Mouse (Mus musculus) spleen, postnatal 4 days (tissue): Measurements from ENCODE around the gene Metap2.
"Not testable (repeated sequence)": the region's sequence is repeated elsewhere in the genome, so short reads cannot be mapped to it uniquely, and the experiment has no call there.

ENCODE experiments used
- DNase-seq, 2 experiments: peaks; one replicate each; pipeline ENCODE4 v3.0.0; 2022; ENCODE audit warnings: low spot score in 2 of 2

Metap2 gene

DNA sequence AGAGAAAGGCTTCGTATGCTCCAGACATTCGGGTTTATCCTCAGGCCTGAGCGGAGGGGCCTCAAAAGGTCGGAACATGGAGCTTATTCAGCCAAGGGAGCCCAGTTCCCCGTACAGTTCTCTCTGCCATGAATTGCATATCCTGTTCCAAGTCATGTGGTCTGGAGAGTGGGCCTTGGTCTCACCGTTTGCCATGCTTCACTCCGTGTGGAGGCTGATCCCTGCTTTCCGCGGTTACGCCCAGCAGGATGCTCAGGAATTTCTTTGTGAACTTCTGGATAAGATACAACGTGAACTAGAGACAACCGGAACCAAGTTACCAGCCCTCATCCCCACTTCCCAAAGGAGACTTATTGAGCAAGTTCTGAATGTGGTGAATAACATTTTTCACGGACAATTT lies 50.2 kb downstream of the Metap2 start:
- DNase-seq = no peak

DNA sequence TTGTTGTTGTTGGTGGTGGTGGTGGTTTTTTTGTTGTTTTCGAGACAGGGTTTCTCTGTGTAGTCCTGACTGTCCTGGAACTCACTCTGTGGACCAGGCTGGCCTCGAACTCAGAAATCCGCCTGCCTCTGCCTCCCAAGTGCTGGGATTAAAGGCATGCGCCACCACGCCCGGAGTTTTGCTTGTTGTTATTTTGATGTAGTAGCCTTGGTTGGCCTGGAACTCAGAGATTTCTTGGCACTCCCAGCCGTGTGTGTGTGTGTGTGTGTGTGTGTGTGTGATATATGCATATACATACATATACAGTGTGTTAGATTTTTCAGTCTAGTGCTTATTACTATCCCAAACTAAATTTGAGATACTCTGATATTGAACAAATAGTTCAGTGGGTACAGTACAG lies 61.8 kb downstream of the Metap2 start:
- not testable (repeated sequence) for DNase-seq

GRCm38 (mm10) chr10:93834394-93834745 lies 62.5 kb downstream of the Metap2 start:
- DNase-seq = no peak

- peak; percentile 84 to 90 for DNase-seq
Measured at GRCm38 (mm10) chr10:93833699-93834393, 63.0 kb downstream of the Metap2 start.

GRCm38 (mm10) chr10:93833370-93833698 lies 63.6 kb downstream of the Metap2 start:
- no peak for DNase-seq

DNA sequence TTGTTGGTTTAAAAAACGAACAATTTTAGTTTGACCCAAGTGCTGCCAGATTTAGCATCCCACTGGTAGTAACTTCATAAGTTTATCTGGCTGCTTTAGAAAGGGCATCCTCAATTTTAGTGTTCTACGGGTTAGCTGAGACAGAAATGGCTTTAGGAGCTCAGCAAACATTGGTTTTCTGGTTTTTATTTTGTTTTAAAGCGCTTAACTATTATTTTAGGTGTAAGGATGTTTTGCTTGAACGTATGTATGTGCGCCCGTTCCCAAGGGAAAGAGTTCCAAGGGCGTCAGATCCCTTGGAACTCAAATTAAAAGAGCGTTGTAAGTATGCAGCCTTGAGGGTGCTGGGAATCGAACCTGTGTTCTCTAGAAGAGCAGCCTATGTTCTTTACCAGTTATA lies 64.1 kb downstream of the Metap2 start:
- DNase-seq = no peak

DNA sequence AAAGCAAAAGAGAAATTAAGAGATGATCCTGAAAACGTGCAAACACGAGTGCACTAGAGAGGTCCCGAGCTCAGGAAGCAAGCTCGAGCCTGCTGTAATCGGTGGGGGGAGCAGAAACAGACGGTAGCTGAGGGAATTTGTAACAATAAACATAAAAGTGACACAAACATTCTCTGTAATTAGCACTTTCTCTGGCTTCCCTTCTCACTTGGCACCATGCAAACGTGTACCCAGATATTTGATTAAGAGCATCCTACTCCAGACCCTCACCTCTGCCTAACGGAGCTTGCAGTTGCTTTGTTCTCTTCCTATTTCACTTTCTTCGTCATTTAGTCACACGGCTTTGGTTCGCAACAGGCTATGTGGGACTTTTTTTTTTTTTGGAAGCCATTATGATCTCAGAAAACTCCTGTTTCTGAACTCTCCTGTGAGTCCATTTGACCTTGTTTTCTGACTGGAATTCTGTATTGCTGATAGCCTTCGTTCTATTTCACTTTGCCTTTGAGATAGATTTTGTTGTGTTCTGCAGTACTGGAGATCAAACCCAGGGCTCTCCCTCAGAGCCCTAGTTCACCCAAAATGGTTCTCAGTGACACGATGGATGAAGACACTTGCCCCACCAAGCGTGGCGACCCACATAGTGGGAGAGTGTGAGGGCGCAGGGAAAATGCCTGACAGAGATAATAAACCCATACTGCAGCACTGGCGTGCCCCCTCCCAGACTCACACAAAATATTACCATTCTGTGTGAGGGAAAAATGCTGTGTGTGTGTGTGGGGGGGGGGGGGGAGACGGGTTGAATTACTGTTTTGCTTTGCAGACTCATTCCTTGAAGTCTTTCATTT lies 64.9 kb downstream of the Metap2 start:
- no peak for DNase-seq

DNA sequence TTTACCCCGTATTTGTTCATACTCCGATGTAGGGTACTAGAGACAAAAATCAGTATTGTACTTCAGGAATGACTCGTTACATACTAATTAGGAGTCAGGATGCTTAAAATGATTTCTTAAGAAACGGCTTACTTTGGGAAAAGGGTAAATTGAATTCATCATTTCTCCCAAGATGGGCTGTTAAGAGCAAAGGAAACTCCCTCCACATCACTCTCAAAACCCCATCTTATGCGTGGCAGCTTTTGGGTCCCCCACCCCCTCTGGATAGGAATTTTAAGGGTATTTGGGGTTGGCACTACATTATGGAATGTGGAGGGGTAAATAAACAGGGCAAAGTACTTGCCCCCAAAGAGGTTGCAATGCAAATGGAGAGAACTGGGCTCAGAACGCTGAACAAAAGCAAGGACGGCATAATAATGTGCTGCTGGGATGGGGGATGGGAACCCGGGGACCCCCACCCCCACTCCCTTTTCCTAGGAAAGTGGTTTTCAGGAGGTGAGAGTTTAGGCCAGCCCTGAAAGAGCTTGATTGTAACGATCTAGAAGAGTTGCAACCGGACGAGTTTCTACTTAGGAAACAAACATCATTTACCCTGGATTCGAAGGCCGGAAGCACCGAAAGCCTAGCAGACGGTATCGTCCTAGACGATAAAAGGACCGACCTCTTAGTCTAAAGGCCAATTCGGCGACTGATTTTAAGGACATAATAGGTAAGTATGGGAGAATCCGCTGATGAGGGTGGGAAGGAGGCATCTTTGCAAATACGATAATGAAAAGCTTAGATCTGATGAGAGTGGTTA lies 65.8 kb downstream of the Metap2 start, which contains the start of gene Usp44:
Gene Usp44 (plus strand): TSS at position 625 of the 799 bp plus-strand sequence.
- DNase-seq = no peak

DNA sequence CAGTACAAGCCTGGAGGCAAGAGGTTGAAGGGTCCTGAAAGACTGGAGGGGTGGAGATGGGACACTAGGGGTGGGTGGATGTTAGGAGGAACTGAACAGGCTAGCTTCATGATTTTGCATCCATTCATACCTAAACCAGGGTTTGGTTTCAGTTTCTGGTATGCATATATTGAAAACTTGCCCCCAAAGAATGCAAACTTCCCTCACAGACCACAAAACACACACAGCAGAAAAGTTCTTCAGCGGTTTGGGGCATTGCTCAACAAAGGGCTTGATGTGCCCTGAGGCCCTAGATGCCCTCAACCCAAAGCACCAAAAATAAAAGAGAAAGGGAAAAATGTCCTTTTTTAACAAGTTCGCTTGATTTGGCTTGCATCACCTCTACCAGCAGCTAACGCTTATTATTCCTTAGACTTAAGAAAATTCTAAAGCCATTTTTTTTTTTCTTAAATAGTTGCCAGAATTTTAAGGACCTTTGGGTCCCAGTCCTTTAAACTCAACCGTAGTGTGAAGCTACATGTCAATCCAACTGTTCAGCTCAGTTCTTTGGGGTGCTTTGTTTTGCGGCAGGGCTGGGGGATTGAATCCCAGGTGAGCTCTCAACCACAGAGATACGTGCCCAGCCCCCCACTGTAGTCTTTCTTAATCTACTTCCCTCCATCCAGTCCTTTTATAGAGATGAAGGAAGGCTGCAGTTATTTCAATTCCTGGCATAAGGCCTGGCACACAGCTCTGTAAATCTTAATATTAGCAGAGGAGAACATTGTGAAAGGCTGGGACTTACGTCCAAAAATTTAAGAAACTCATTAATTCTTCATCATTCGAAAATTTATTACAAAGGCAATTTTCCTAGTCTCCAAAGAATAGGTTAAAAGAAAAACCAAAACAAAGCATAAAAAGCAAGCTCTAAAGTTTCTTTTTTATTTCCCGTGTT lies 66.7 kb downstream of the Metap2 start:
- DNase-seq = no peak

DNA sequence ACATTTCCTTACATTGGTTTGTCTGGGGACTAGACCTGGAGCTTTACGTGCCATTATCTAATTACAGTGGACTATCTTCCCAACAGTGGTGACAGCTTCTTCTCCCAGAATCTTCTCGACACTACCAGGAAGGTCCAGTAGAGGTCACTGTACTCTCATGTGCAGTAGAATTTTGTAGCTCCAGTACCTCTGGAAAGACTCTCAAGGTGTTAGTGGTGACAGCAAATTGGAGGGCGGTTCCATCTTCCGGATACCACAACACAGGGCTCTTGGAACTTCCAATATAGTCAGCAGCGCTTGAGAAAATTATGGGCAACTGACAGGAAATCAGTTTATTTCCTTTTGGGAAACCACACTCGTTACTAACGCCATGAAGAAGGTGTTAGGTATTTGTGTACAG lies 78.2 kb downstream of the Metap2 start:
- peak; percentile 69 to 87 for DNase-seq

DNA sequence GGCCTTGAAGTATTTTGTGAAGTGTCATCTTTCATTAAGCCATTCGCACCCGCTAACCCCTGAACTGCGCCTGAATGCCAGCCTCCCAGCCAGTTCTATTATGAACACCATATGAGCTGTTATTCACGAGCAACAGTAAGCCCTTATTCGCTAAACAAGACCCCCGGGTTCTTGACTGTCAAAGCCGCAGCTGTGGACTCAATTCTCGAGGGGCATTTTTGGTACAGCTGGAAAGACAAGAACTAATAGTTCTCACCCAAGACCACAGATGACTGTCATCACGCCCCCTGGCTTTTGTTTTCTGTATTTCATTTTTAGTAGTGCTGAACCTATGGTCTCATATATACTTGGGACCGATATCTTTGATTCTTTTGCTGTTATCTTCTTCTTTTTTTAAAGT lies 83.1 kb downstream of the Metap2 start:
- no peak for DNase-seq

- peak; percentile 41 to 81 for DNase-seq
Measured at GRCm38 (mm10) chr10:93812774-93813415, 84.0 kb downstream of the Metap2 start.

- no peak for DNase-seq
Measured at GRCm38 (mm10) chr10:93812098-93812497, 84.8 kb downstream of the Metap2 start.

- DNase-seq = peak in 1 of 2 experiments; percentile 40
Measured at GRCm38 (mm10) chr10:93810590-93811185, 86.2 kb downstream of the Metap2 start.

GRCm38 (mm10) chr10:93809438-93809837 lies 87.5 kb downstream of the Metap2 start:
- DNase-seq = peak in 1 of 2 experiments; percentile 49
